Mouse (Mus musculus): Measurements from ENCODE around the gene Slc48a1. TPM values are rescaled to one million over a fixed set of nuclear protein-coding genes. Genes with fewer than 3 reads are reported as not detected.

Slc48a1 gene
- total and polyA plus RNA-seq, 3 experiments, result 116 to 299 TPM; not detected in 1

DNA sequence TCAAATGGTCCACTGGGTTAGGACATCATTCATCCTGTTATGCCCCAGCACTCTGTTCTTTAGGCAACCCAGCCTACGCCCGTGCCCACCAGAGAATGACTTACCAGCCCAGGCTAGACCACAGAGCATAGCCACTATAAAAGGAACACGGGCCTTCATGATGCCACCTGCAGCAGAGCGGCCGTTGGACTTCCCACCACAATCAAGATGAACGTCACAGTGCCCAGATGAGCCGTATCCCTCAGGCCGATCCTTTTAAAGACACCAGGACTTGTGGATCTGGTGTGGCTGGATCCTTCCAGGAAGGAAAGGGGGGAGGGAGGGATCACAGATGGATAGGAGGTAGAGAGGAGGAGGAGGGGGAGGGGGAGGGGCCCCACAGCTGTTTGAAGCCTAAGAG is 47.2 kb upstream of the Slc48a1 start, which contains the start of gene Endou (continued):
- TF ChIP-seq MAZ (IDR thresholded peaks at IDR 0.05; ENCODE audit: low read depth, low read length), result no peak

DNA sequence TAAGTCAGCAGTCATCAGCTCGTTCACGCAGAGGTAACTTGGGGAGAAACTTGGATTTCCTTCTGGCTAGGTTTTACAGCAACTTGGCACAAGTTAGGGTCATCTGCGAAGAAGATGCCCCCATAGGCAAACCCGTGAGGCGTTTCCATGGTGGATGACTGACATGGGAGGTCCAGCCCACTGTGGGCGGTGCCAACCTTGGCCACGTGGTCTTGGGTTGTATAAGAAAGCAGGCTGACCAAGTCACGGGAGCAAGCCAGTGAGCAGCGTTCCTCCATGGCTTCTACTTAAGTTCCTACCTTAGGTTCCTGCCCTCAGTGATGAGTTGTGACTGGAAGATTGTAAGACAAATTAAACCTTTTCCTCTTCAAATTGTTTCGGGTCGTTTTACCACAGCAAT is 46.3 kb upstream of the Slc48a1 start:
- peak; percentile 45 for DNase-seq (ENCODE audit: low read depth, low spot score)
- H3K79me2 ChIP-seq (ENCODE audit: control insufficient read depth, insufficient read depth, low read length, poor library complexity), result no peaks in the 10 kb centered on the region
- H3K27ac ChIP-seq (ENCODE audit: control insufficient read depth, low read depth, low read length), result no peak overlapping the region
- peaks cover 25 to 34% of the 10 kb centered on the region in 2 experiments for H3K27me3 ChIP-seq (ENCODE audit: control insufficient read depth in 1 of 2, insufficient read depth in 2 of 2, low read length in 2 of 2)
- no peaks in the 10 kb centered on the region for H3K4me1 ChIP-seq (ENCODE audit: control insufficient read depth in 1 of 2, insufficient read depth in 2 of 2, low read length in 2 of 2)
- no peak overlapping the region for H3K9ac ChIP-seq (ENCODE audit: control insufficient read depth, low read depth, low read length, poor library complexity, severe bottlenecking)
- H3K4me3 ChIP-seq (ENCODE audit: control insufficient read depth in 1 of 2, insufficient read depth in 1 of 2, low read depth in 2 of 2, low read length in 2 of 2), result no peak overlapping the region
- no peaks in the 10 kb centered on the region for H3K9me3 ChIP-seq (replicated peaks; ENCODE audit: insufficient read depth, low read length)
- TF ChIP-seq USF1 (IDR thresholded peaks at IDR 0.05; ENCODE audit: low read depth, low read length), result peak; percentile 82
- TF ChIP-seq TCF12 (IDR thresholded peaks at IDR 0.05; ENCODE audit: low read depth, low read length), result no peak
- no peak for TF ChIP-seq ELF1 (IDR thresholded peaks at IDR 0.05; ENCODE audit: low read depth, low read length)
- TF ChIP-seq MAX (IDR thresholded peaks at IDR 0.05; ENCODE audit: low read length), result peak; percentile 74
- no peak for TF ChIP-seq RAD21 (IDR thresholded peaks at IDR 0.05; ENCODE audit: low read depth, low read length)
- TF ChIP-seq ZC3H11A (IDR thresholded peaks at IDR 0.05; ENCODE audit: low read depth, low read length), result no peak
- H3K36me3 ChIP-seq (ENCODE audit: control insufficient read depth in 1 of 2, insufficient read depth in 2 of 2, low read length in 2 of 2), result no peaks in the 10 kb centered on the region

DNA sequence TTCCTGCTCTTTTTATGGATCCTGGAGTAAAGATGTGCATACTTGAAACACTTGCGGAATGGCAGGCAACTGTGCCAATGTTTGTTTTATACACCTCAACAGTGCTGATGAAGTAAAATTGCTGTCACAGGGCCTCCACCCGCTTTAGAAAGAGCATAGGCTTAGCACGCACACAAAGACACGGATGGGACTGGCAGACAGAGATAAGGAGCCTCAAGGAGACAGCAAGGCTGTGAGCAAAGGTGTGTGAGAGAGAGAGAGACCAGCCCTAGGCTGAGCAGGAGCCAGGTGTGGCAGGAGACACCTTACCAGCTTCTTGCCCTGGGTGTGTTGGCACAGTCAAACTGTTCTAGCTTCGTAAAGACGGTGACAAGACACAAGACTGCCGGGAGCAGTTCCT is 39.4 kb upstream of the Slc48a1 start:
- H3K27ac ChIP-seq (ENCODE audit: control insufficient read depth, low read depth, low read length), result no peak overlapping the region
- H3K4me3 ChIP-seq (ENCODE audit: control insufficient read depth in 1 of 2, insufficient read depth in 1 of 2, low read depth in 2 of 2, low read length in 2 of 2), result no peak overlapping the region

DNA sequence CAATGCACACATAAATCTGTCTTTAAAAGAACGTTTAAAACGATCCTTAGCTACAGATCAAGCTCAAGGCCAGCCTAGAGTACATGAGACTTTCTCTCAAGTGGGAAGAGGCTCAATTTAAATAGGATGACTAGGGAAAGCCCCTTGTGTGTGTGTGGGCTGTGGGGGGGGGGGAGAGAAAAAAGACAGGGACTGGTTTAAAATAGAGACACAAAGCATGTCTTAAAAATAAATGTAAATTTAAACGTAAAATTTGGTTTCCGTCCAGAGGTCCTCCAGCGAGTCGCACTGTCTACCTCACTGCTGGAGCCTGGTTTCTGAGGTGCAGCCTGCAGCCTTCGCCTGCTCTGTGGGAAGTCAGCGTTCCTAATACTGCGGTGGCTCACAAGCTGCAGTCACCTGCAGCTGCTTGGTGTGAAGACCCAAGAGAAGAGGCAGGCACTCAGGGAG is 38.0 kb upstream of the Slc48a1 start:
- no peak for DNase-seq (ENCODE audit: low read depth, low spot score)
- TF ChIP-seq ELF1 (IDR thresholded peaks at IDR 0.05; ENCODE audit: low read depth, low read length), result no peak
- TF ChIP-seq ZNF384 (IDR thresholded peaks at IDR 0.05; ENCODE audit: low read depth, low read length), result no peak
- TF ChIP-seq ETS1 (IDR thresholded peaks at IDR 0.05; ENCODE audit: low read depth, low read length), result no peak
- peaks cover 0 to 14% of the 10 kb centered on the region in 2 experiments; a peak in 3 of 4 replicates for H3K4me1 ChIP-seq (ENCODE audit: control insufficient read depth in 1 of 2, insufficient read depth in 2 of 2, low read length in 2 of 2)
- H3K27ac ChIP-seq (ENCODE audit: control insufficient read depth, low read depth, low read length), result no peak overlapping the region
- H3K4me3 ChIP-seq (ENCODE audit: control insufficient read depth in 1 of 2, insufficient read depth in 1 of 2, low read depth in 2 of 2, low read length in 2 of 2), result no peak overlapping the region
- H3K36me3 ChIP-seq (ENCODE audit: control insufficient read depth in 1 of 2, insufficient read depth in 2 of 2, low read length in 2 of 2), result peaks cover 0 to 6% of the 10 kb centered on the region in 2 experiments; a peak in 1 of 4 replicates
- no peaks in the 10 kb centered on the region; a peak in 1 of 4 replicates for H3K27me3 ChIP-seq (ENCODE audit: control insufficient read depth in 1 of 2, insufficient read depth in 2 of 2, low read length in 2 of 2)
- H3K79me2 ChIP-seq (ENCODE audit: control insufficient read depth, insufficient read depth, low read length, poor library complexity), result no peaks in the 10 kb centered on the region; the same call in 1 of the 2 replicates
- no peak overlapping the region for H3K9ac ChIP-seq (ENCODE audit: control insufficient read depth, low read depth, low read length, poor library complexity, severe bottlenecking)
- no peaks in the 10 kb centered on the region for H3K9me3 ChIP-seq (replicated peaks; ENCODE audit: insufficient read depth, low read length)

More for the DNA sequence above, 39.4 kb upstream of the Slc48a1 start:
- Histone ChIP-seq H3K27me3 (ENCODE audit: control insufficient read depth in 1 of 2, insufficient read depth in 2 of 2, low read length in 2 of 2) (no peaks in the 10 kb centered on the region; a peak in 1 of 4 replicates), H3K4me1 (ENCODE audit: control insufficient read depth in 1 of 2, insufficient read depth in 2 of 2, low read length in 2 of 2) (peaks cover 0 to 9% of the 10 kb centered on the region in 2 experiments; a peak in 3 of 4 replicates), H3K9ac (ENCODE audit: control insufficient read depth, low read depth, low read length, poor library complexity, severe bottlenecking) (no peak overlapping the region), H3K9me3 (replicated peaks; ENCODE audit: insufficient read depth, low read length) (no peaks in the 10 kb centered on the region), H3K79me2 (ENCODE audit: control insufficient read depth, insufficient read depth, low read length, poor library complexity) (no peaks in the 10 kb centered on the region), H3K36me3 (ENCODE audit: control insufficient read depth in 1 of 2, insufficient read depth in 2 of 2, low read length in 2 of 2) (no peaks in the 10 kb centered on the region)
- DNase-seq (ENCODE audit: low read depth, low spot score), result peak; percentile 46
- TF ChIP-seq ZKSCAN1 (IDR thresholded peaks at IDR 0.05; ENCODE audit: low read depth, low read length) (no peak), TCF12 (IDR thresholded peaks at IDR 0.05; ENCODE audit: low read depth, low read length) (0 out of 2 replicates have a peak, but pooled peaks have one; percentile 7), ZMIZ1 (IDR thresholded peaks at IDR 0.05; ENCODE audit: low read depth, low read length) (no peak), ETS1 (IDR thresholded peaks at IDR 0.05; ENCODE audit: low read depth, low read length) (no peak), CTCF (IDR thresholded peaks at IDR 0.05 in 2 of 3, conservative IDR thresholded peaks at IDR 0.05 in 1 of 3; ENCODE audit: control insufficient read depth in 1 of 3, insufficient read depth in 1 of 3, low read depth in 2 of 3, low read length in 3 of 3, poor library complexity in 1 of 3, severe bottlenecking in 1 of 3) (no peak), GATA1 (IDR thresholded peaks at IDR 0.05; ENCODE audit: low read depth, low read length) (0 out of 2 replicates have a peak, but pooled peaks have one; percentile 41)

Data from MEL (cell line).